Mouse (Mus musculus) kidney, postnatal 25 days (tissue): ENCODE data around the gene Aunip.

Source experiments
- DNase-seq, 2 experiments: peaks; one replicate each; pipeline ENCODE4 v3.0.0; 2021; ENCODE audit warnings: mixed read lengths in 2 of 2

Gene Aunip

GRCm38 (mm10) chr4:134557626-134558249 is 46.9 kb downstream of the Aunip start:
- no peak for DNase-seq

- no peak for DNase-seq
Measured at GRCm38 (mm10) chr4:134558570-134559113, 47.8 kb downstream of the Aunip start.

GRCm38 (mm10) chr4:134559154-134559553 is 48.4 kb downstream of the Aunip start:
- no peak for DNase-seq

DNA sequence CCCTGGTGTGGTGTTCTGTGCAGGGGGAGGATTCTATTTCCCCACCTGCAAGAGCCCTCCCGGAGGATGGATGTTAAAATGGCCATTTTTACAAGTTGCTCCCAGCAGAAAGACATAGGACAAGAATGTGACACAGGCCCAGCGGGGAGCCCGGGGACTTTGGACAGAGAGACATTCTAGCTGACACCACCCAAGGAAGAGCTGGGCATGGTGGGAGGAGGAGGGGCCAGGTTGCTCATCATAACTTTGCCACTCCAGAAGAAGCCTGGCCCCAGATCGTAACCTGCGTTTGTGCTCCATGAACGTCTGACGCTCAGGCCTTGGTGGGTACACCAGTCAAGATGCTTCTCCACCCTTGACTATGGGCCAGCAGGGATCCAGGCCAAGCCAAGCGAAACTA is 49.9 kb downstream of the Aunip start:
- no peak for DNase-seq

DNA sequence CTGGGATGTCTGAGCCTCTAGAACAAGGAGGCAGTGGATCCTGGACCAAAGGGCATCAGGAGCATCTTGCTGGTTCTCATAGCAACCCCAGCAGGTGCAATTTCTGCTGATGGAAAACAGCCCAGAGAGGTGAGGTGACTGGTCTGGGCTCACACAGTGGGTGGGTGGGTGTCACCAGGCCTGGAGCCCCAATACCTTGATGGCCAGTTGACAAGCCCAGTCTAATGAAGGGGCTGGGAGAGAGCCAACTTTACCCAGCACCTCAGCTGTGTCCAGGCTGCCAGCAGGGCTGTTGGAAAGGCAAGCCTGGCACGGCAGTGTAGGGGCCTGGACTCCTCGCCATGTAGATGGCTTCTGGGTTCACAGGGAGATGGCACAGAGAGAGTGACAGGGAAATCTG is 51.2 kb downstream of the Aunip start:
- DNase-seq: no peak

- no peak for DNase-seq
Measured at GRCm38 (mm10) chr4:134563624-134564023, 52.8 kb downstream of the Aunip start.

- no peak for DNase-seq
Measured at GRCm38 (mm10) chr4:134564093-134564492, 53.3 kb downstream of the Aunip start.

- DNase-seq: no peak
Measured at GRCm38 (mm10) chr4:134567377-134568226, 56.8 kb downstream of the Aunip start.

GRCm38 (mm10) chr4:134569205-134569604 is 58.4 kb downstream of the Aunip start:
- peak in 1 of 2 experiments; percentile 38 for DNase-seq

DNA sequence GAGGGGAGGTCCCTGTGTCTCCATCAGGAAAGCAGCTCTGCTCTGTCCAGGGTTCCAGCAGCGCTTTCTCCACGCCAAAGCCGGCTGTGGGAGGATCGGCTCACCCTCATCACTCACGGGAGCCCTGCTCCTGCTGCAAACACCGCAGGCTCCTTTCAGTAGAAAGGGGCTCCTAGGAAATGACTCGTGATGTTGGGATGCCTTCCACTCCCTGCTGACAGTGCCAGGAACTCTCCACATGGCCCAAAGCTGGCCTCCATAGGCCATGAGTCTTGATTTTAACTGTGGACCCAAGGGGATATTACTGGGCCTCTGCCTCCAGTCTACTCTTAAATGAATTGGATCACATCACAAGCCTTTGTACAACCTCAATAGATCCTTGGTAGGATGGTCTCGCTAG is 59.0 kb downstream of the Aunip start:
- no peak for DNase-seq

- DNase-seq: no peak
Measured at GRCm38 (mm10) chr4:134570704-134571451, 60.1 kb downstream of the Aunip start.

- DNase-seq: no peak
Measured at GRCm38 (mm10) chr4:134572449-134573300, 61.9 kb downstream of the Aunip start.
